Mouse (Mus musculus): ENCODE measurements around the gene Rad51b.

DNA sequence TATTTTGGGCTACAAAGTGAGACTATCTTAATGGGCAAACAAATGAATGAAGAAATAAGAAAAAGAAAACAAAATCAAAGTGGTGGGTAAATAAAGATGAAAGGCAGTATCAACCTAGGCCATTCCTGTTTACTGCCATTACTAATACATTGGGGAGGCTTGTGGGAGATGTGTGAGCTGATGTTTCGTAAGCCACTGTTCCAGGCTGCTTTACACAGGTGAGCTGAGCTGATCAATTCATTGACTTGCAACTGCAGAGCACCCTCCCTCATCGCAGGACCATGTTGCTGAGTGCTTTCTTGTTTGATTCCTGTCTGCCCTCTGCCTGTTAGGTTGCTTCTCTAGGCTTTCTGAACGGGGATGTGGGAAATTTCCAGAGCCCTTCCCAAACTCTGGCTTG, 106.9 kb downstream of the Rad51b start:
- TF ChIP-seq CTCF (IDR thresholded peaks at IDR 0.05; ENCODE audit: insufficient read depth, low read length): no peak
- TF ChIP-seq POLR2A (IDR thresholded peaks at IDR 0.05; ENCODE audit: borderline replicate concordance, extremely low read depth, low read depth, low read length): no peak
